Comparison of ENCODE assay signal across 8 mouse cellular contexts in genomic region chrX:140600410-140601109, GRCm38 (mm10). TPM values are rescaled to one million over a fixed set of nuclear protein-coding genes. Genes with fewer than 3 reads are reported as not detected.
DNase-seq lines count a peak whose midpoint lies in the region; ATAC-seq lines count a peak whose summit lies in the region.

Gene Tsc22d3 (minus strand): TSS chrX:140600659.

- no peaks in the 10 kb centered on the region for H3K36me3 ChIP-seq in hindbrain, embryonic 14.5 days (replicated peaks; ENCODE audit: control insufficient read depth, insufficient read depth)

- peak within 1 kb of the TSS; percentile 76 for H3K4me2 ChIP-seq in hindbrain, embryonic 14.5 days (replicated peaks)

- H3K27me3 ChIP-seq in hindbrain, embryonic 14.5 days (ENCODE audit: control insufficient read depth, insufficient read depth, low read length), result peaks cover 67% of the 10 kb centered on the region

- peaks cover 3% of the 10 kb centered on the region; the same call in 1 of the 2 replicates for H3K4me1 ChIP-seq in hindbrain, embryonic 14.5 days (replicated peaks; ENCODE audit: control insufficient read depth, insufficient read depth, low read length)

- peak within 1 kb of the TSS; percentile 51 for H3K4me3 ChIP-seq in hindbrain, embryonic 14.5 days (replicated peaks; ENCODE audit: low read length)

- 15% methylated on average over 28 of the region's 28 CpGs for WGBS in hindbrain, embryonic 14.5 days

- H3K27ac ChIP-seq in hindbrain, embryonic 14.5 days, result no peak within 1 kb of the TSS

- no peak within 1 kb of the TSS for H3K9ac ChIP-seq in hindbrain, embryonic 14.5 days

- DNase-seq in R1 (ENCODE audit: low read depth, low spot score), result peak; percentile 60
- peak; percentile 69 to 74 for DNase-seq in cerebellum, postnatal 14 days
- peak; percentile 76 for DNase-seq in gastrocnemius, adult 18-20 months (ENCODE audit: low spot score)
- peak; percentile 48 for DNase-seq in hindbrain, embryonic 14.5 days (ENCODE audit: low spot score)
- peak; percentile 21 to 54 for DNase-seq in layer of hippocampus, postnatal 14 days (ENCODE audit: low spot score in 2 of 2)
- peak; percentile 76 for DNase-seq in lung, postnatal 10 days
- DNase-seq in retina, embryonic 14.5 days (ENCODE audit: low spot score), result peak; percentile 63
- peak; percentile 51 for DNase-seq in thymus, postnatal 4 days

- no peak for ATAC-seq in hindbrain, embryonic 14.5 days (ENCODE audit: low FRiP score)

- no peaks in the 10 kb centered on the region for H3K9me3 ChIP-seq in hindbrain, embryonic 14.5 days (ENCODE audit: control insufficient read depth, low read length)

RNA-seq across cellular contexts. Expression of gene Tsc22d3, which starts in this region (rescaled TPM):
- 100 to 1,000 TPM; 239 to 501 TPM for total RNA-seq in gastrocnemius, adult 18-20 months (2021)
- polyA plus RNA-seq in hindbrain, embryonic 14.5 days (2014; fragmentation: Nextera tagmentation; extraction: Ambion mirVana), result 119 and 131 TPM in 2 replicates
- total RNA-seq in layer of hippocampus, postnatal 14 days (2021), result 100 to 1,000 TPM; 126 to 133 TPM
